In the genomic region with DNA sequence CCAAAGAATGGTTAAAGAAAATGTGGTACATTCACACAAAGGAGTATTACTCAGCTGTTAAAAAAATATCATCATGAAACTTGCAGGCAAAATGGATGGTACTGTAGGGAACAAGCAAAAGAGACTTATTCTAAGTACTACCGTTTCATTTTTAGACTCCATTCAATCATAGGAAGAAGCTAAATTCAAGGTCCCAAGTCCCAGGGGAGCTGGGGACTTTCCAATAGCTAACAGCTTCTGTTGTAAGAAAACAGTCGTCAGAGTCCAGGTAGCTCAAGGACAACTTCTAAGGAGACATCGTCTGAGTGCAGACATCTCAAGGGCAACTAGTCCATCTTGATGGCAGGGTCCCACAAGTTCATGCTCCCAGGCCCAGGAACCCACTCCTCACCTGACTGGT, we compare ENCODE assay signal across 18 mouse cellular contexts. TPM values are rescaled to one million over a fixed set of nuclear protein-coding genes. Genes with fewer than 3 reads are reported as not detected.
DNase-seq lines count a peak whose midpoint lies in the region; TF ChIP-seq lines count a peak whose summit lies in the region.
"Had no signal": no experiment of that assay in that cellular context is flagged by ENCODE, and none has a peak within 500 bp of the region (broad histone marks: within the 10 kb centered on the region; RNA-seq: fewer than 3 reads in every experiment).

No protein-coding gene starts in this region.

- TF ChIP-seq POLR2A in kidney, adult 2 months (IDR thresholded peaks at IDR 0.05; ENCODE audit: low read depth, low read length) = no peak

- TF ChIP-seq CTCF in kidney, adult 2 months (conservative IDR thresholded peaks at IDR 0.05; ENCODE audit: insufficient read depth, insufficient read length, low read depth, low read length) = no peak

- DNase-seq in adrenal gland, adult 2 months = peak; percentile 16
- DNase-seq in adrenal gland, adult 8-10 months = no peak
- DNase-seq in kidney, adult 2 months = no peak
- DNase-seq in kidney, postnatal 4 days = no peak
- peak; percentile 52 for DNase-seq in splenic B cell, adult 2 months (ENCODE audit: low read depth, low spot score)
- DNase-seq in testis, postnatal 14 days (ENCODE audit: low spot score) = no peak
- DNase-seq: cerebellum, adult 11-12 months; cerebellum, adult 2 months; cerebellum, adult 9-10 months; cerebellum, postnatal 10 days; cerebellum, postnatal 36 days; embryo, embryonic 11 days had no signal

- 61% methylated on average over 3 of the region's 3 CpGs for WGBS in kidney, adult 2 months

- H3K4me3 ChIP-seq in kidney, adult 2 months (ENCODE audit: insufficient read depth, low read depth, low read length) = no peak overlapping the region
- H3K4me3 ChIP-seq: embryonic facial prominence, embryonic 13.5 days; embryonic facial prominence, embryonic 15.5 days; erythroblast, embryonic 14.5 days; forebrain, embryonic 10.5 days; forebrain, embryonic 12.5 days had no signal

- peak overlapping the region; percentile 22; the same call in 1 of the 2 replicates for H3K27ac ChIP-seq in kidney, adult 2 months (ENCODE audit: insufficient read depth, low read depth, low read length)
- H3K27ac ChIP-seq: embryonic facial prominence, embryonic 13.5 days; embryonic facial prominence, embryonic 15.5 days; forebrain, embryonic 10.5 days; forebrain, embryonic 12.5 days had no signal

- peaks cover 6% of the 10 kb centered on the region for H3K36me3 ChIP-seq in kidney, adult 2 months (ENCODE audit: control insufficient read depth, insufficient read depth, low read length)
- peaks cover 4% of the 10 kb centered on the region; the same call in 1 of the 2 replicates for H3K36me3 ChIP-seq in splenic B cell, adult 2 months (ENCODE audit: control insufficient read depth, insufficient read depth, low read length, poor library complexity, severe bottlenecking)

- H3K27me3 ChIP-seq in kidney, adult 2 months (replicated peaks; ENCODE audit: control insufficient read depth, insufficient read depth, low read length) = no peaks in the 10 kb centered on the region
- no peaks in the 10 kb centered on the region for H3K27me3 ChIP-seq in splenic B cell, adult 2 months (ENCODE audit: control insufficient read depth, insufficient read depth, low read length, poor library complexity, severe bottlenecking)
- H3K27me3 ChIP-seq: embryonic facial prominence, embryonic 13.5 days; embryonic facial prominence, embryonic 15.5 days; forebrain, embryonic 12.5 days; Patski had no signal

- H3K4me1 ChIP-seq in kidney, adult 2 months (ENCODE audit: control insufficient read depth, insufficient read depth, low read length) = no peaks in the 10 kb centered on the region
- H3K4me1 ChIP-seq: embryonic facial prominence, embryonic 13.5 days; embryonic facial prominence, embryonic 15.5 days; forebrain, embryonic 10.5 days; forebrain, embryonic 12.5 days had no signal

RNA-seq across cellular contexts. Expression of gene Phc3, which starts 41.6 kb away (rescaled TPM):
- total RNA-seq in adrenal gland, adult 2 months (2021) = 10 to 100 TPM; 26.8 to 41.5 TPM
- 24.8 and 32.1 TPM in 2 replicates for polyA plus RNA-seq in adrenal gland, adult 2 months (2012; rRNA removed)
- total RNA-seq in adrenal gland, adult 8-10 months (2022) = 10 to 100 TPM; 33.5 to 60.0 (median 42.9) TPM
- 23.9 and 27.7 TPM in 2 replicates for polyA plus RNA-seq in kidney, adult 2 months (2012; rRNA removed)

Comparison
In these comparisons a context has a peak if more than half of its experiments do, and no peak if none do; other contexts are left out.
1. DNase-seq: peak in adrenal gland, adult 2 months (single experiment) and splenic B cell, adult 2 months (single experiment); none in adrenal gland, adult 8-10 months (single experiment), kidney, adult 2 months (single experiment), kidney, postnatal 4 days (0 of 2) and testis, postnatal 14 days (single experiment).